Mouse (Mus musculus): Measurements from ENCODE around the gene Rras. TPM values are rescaled to one million over a fixed set of nuclear protein-coding genes. Genes with fewer than 3 reads are reported as not detected.

Rras gene
- total and polyA plus RNA-seq, 3 experiments: 5.0 to 24.1 TPM; not detected in 1

GRCm38 (mm10) chr7:45015957-45016612 is 1.7 kb upstream of the Rras start, which contains the start of gene Scaf1:
Gene Scaf1, minus strand, starts transcription at chr7:45016363.
- no peaks in the 10 kb centered on the region for H3K9me3 ChIP-seq (replicated peaks; ENCODE audit: insufficient read depth, low read length)
- peak within 1 kb of the TSS; percentile 85 to 93 for H3K4me3 ChIP-seq (ENCODE audit: control insufficient read depth in 1 of 2, insufficient read depth in 1 of 2, low read depth in 2 of 2, low read length in 2 of 2)
- peak within 1 kb of the TSS; percentile 96 for H3K27ac ChIP-seq (ENCODE audit: control insufficient read depth, low read depth, low read length)
- peak within 1 kb of the TSS; percentile 97 for H3K9ac ChIP-seq (ENCODE audit: control insufficient read depth, low read depth, low read length, poor library complexity, severe bottlenecking)
- DNase-seq (ENCODE audit: low read depth, low spot score): peak; percentile 99
- peaks cover 4 to 25% of the 10 kb centered on the region in 2 experiments for H3K4me1 ChIP-seq (ENCODE audit: control insufficient read depth in 1 of 2, insufficient read depth in 2 of 2, low read length in 2 of 2)
- H3K79me2 ChIP-seq (ENCODE audit: control insufficient read depth, insufficient read depth, low read length, poor library complexity): peaks cover 16% of the 10 kb centered on the region
- H3K27me3 ChIP-seq (ENCODE audit: control insufficient read depth in 1 of 2, insufficient read depth in 2 of 2, low read length in 2 of 2): no peaks in the 10 kb centered on the region
- peaks cover 1 to 17% of the 10 kb centered on the region in 2 experiments; a peak in 3 of 4 replicates for H3K36me3 ChIP-seq (ENCODE audit: control insufficient read depth in 1 of 2, insufficient read depth in 2 of 2, low read length in 2 of 2)
- TF ChIP-seq HCFC1 (IDR thresholded peaks at IDR 0.05; ENCODE audit: low read depth, low read length) (peak; percentile 98), MAFK (IDR thresholded peaks at IDR 0.05; ENCODE audit: borderline replicate concordance, low read depth, low read length) (no peak), ELF1 (IDR thresholded peaks at IDR 0.05; ENCODE audit: low read depth, low read length) (peak; percentile 79), CHD1 (IDR thresholded peaks at IDR 0.05; ENCODE audit: low read depth, low read length) (no peak), EP300 (IDR thresholded peaks at IDR 0.05; ENCODE audit: low read depth in 1 of 2, low read length in 2 of 2) (no peak), NELFE (IDR thresholded peaks at IDR 0.05; ENCODE audit: low read depth, low read length) (no peak; the same call in 1 of the 2 replicates), MAX (IDR thresholded peaks at IDR 0.05; ENCODE audit: low read length) (peak; percentile 71), POLR2AphosphoS2 (IDR thresholded peaks at IDR 0.05; ENCODE audit: low read length) (no peak), SMC3 (IDR thresholded peaks at IDR 0.05; ENCODE audit: low read depth, low read length) (no peak), MYC (IDR thresholded peaks at IDR 0.05; ENCODE audit: low read depth, low read length) (peak; percentile 90), TBP (IDR thresholded peaks at IDR 0.05; ENCODE audit: low read depth, low read length) (peak; percentile 58; the same call in 1 of the 2 replicates), CHD2 (IDR thresholded peaks at IDR 0.05; ENCODE audit: low read length) (peak; percentile 52; the same call in 1 of the 2 replicates), POLR2A (IDR thresholded peaks at IDR 0.05; ENCODE audit: control insufficient read depth in 1 of 2, insufficient read depth in 1 of 2, low read depth in 1 of 2, low read length in 2 of 2, poor library complexity in 1 of 2) (no peak), MXI1 (IDR thresholded peaks at IDR 0.05; ENCODE audit: low read depth, low read length) (peak; percentile 91), SIN3A (IDR thresholded peaks at IDR 0.05; ENCODE audit: low read length) (peak; percentile 63), TCF12 (IDR thresholded peaks at IDR 0.05; ENCODE audit: low read depth, low read length) (peak; percentile 22; the same call in 1 of the 2 replicates), E2F4 (IDR thresholded peaks at IDR 0.05; ENCODE audit: borderline replicate concordance, low read depth, low read length) (peak; percentile 84), ZKSCAN1 (IDR thresholded peaks at IDR 0.05; ENCODE audit: low read depth, low read length) (no peak), ETS1 (IDR thresholded peaks at IDR 0.05; ENCODE audit: low read depth, low read length) (no peak; the same call in 1 of the 2 replicates), NRF1 (IDR thresholded peaks at IDR 0.05; ENCODE audit: insufficient read depth, low read depth, low read length, poor library complexity, severe bottlenecking) (peak; percentile 64), RAD21 (IDR thresholded peaks at IDR 0.05; ENCODE audit: low read depth, low read length) (no peak), ZMIZ1 (IDR thresholded peaks at IDR 0.05; ENCODE audit: low read depth, low read length) (no peak), USF2 (IDR thresholded peaks at IDR 0.05; ENCODE audit: borderline replicate concordance in 1 of 2, insufficient read depth in 1 of 2, low read depth in 1 of 2, low read length in 2 of 2) (no peak), ZC3H11A (IDR thresholded peaks at IDR 0.05; ENCODE audit: low read depth, low read length) (no peak), MAZ (IDR thresholded peaks at IDR 0.05; ENCODE audit: low read depth, low read length) (peak; percentile 87; the same call in 1 of the 2 replicates), POLR2AphosphoS5 (IDR thresholded peaks at IDR 0.05; ENCODE audit: borderline replicate concordance, low read depth, low read length) (no peak), USF1 (IDR thresholded peaks at IDR 0.05; ENCODE audit: low read depth, low read length) (peak; percentile 94), JUND (IDR thresholded peaks at IDR 0.05; ENCODE audit: low read depth, low read length) (no peak), UBTF (IDR thresholded peaks at IDR 0.05; ENCODE audit: borderline replicate concordance, insufficient read depth, low read depth, low read length) (0 out of 2 replicates have a peak, but pooled peaks have one; percentile 69), RCOR1 (IDR thresholded peaks at IDR 0.05; ENCODE audit: low read depth, low read length) (no peak), KAT2A (conservative IDR thresholded peaks at IDR 0.05; ENCODE audit: low read depth, low read length) (peak; percentile 97), ZNF384 (IDR thresholded peaks at IDR 0.05; ENCODE audit: low read depth, low read length) (peak; percentile 60; the same call in 1 of the 2 replicates), MYB (IDR thresholded peaks at IDR 0.05; ENCODE audit: low read depth, low read length) (no peak), CTCF (IDR thresholded peaks at IDR 0.05 in 2 of 3, conservative IDR thresholded peaks at IDR 0.05 in 1 of 3; ENCODE audit: control insufficient read depth in 1 of 3, insufficient read depth in 1 of 3, low read depth in 2 of 3, low read length in 3 of 3, poor library complexity in 1 of 3, severe bottlenecking in 1 of 3) (no peak), TAL1 (IDR thresholded peaks at IDR 0.05; ENCODE audit: low read length) (no peak), BHLHE40 (IDR thresholded peaks at IDR 0.05; ENCODE audit: borderline replicate concordance, low read depth, low read length) (no peak)

All from MEL (cell line).